Mouse (Mus musculus): Measurements from ENCODE around the gene Defb7.

DNA sequence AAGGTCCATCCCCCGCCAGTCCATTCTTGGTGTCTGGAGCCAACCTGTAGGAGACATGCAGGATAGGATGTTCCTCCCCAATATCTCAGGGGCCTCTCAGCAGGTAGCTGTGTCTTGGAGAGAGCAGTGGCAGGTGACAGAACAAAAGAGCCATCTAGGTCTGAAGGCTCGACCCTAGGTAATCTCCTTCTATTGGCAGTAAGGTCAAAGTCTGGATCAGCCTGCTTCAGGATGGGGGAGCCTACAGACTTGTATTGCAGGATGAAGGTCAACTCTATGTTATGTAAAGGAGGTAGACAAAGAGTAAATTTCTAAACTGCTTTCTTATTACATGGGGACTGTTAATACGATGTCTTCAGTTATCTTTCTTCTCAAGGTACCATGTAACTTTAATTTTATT lies 25.9 kb upstream of the Defb7 start:
- TF ChIP-seq CTCF (IDR thresholded peaks at IDR 0.05; ENCODE audit: control insufficient read depth, insufficient read depth, insufficient replicate concordance, low read depth, low read length) (no peak), POLR2A (IDR thresholded peaks at IDR 0.05; ENCODE audit: control insufficient read depth, low read depth, low read length) (no peak)
